Mouse (Mus musculus) activated CD4-positive, CD25-positive, alpha-beta regulatory T cell, adult 4 months (primary cell): ENCODE results near the gene Gad1. TPM values are rescaled to one million over a fixed set of nuclear protein-coding genes. Genes with fewer than 3 reads are reported as not detected.

Experiments
- ATAC-seq: one replicate; pipeline ENCODE4 v1.8.0; 2017
- polyA plus RNA-seq, 2 experiments: library from polyadenylated mRNA; unstranded; fragments of 100-300 nt; shearing (Covaris generic); gene quantifications; one replicate each; pipeline ENCODE4 v1.2.1; 2017

Gene Gad1
- polyA plus RNA-seq, 2 experiments from 2014 or later, result 0.21 TPM; not detected in 1

GRCm38 (mm10) chr2:70565651-70566602 is 13.1 kb downstream of the Gad1 start:
- no peak for ATAC-seq

GRCm38 (mm10) chr2:70566603-70566981 is 13.7 kb downstream of the Gad1 start:
- ATAC-seq, result no peak

- no peak for ATAC-seq
Observed at GRCm38 (mm10) chr2:70567071-70567681, 14.3 kb downstream of the Gad1 start.

- no peak for ATAC-seq
Observed at GRCm38 (mm10) chr2:70567682-70568077, 14.8 kb downstream of the Gad1 start.

GRCm38 (mm10) chr2:70568198-70568941 is 15.5 kb downstream of the Gad1 start:
- no peak for ATAC-seq

DNA sequence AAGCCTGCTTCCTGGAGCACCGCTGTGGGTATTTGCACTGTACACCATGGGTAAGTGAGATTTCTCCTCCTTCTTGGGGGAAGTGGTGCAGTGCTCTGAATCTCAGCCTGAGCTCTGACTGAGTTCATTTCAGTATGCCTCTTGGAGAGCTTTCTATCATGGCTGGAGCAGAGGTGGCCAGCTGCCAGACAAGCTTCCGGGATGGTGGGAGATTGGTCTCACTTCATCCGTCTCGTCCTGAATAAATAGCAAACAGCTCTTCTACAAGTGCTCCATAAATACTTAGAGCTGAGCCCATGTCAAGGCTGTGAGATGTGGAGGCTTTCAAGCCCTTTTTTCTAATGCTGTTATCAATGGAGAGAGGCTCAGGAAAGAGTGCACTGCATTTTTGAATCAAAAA is 18.8 kb downstream of the Gad1 start:
- ATAC-seq, result no peak

DNA sequence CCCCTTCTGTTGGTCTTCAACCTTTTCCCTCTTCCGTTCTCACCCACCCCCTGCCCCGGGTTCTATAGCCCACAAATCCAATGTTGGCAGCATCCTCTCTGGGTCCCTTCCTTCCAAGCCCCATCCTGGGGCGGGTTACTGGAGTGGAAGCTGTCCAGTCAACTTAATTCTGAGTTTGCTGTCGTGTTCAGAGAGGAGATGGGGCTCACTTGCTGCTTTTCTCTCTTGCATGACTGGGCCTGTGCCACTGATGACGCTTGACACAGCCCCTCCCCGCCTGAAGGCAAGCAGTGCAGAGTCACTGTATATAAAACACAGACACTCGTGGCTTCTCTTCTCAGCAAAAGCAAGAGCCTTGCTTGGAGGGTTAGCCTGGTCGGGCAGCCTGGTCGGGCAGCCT is 19.4 kb downstream of the Gad1 start:
- no peak for ATAC-seq

GRCm38 (mm10) chr2:70573544-70574210 is 20.8 kb downstream of the Gad1 start:
- no peak for ATAC-seq

- ATAC-seq, result no peak
Observed at GRCm38 (mm10) chr2:70588200-70588599, 35.3 kb downstream of the Gad1 start.

- ATAC-seq, result no peak
Observed at GRCm38 (mm10) chr2:70592432-70592831, 39.6 kb downstream of the Gad1 start.

- ATAC-seq, result no peak
Observed at GRCm38 (mm10) chr2:70593670-70594069, 40.8 kb downstream of the Gad1 start.

- ATAC-seq, result no peak
Observed at GRCm38 (mm10) chr2:70595896-70596295, 43.0 kb downstream of the Gad1 start.

DNA sequence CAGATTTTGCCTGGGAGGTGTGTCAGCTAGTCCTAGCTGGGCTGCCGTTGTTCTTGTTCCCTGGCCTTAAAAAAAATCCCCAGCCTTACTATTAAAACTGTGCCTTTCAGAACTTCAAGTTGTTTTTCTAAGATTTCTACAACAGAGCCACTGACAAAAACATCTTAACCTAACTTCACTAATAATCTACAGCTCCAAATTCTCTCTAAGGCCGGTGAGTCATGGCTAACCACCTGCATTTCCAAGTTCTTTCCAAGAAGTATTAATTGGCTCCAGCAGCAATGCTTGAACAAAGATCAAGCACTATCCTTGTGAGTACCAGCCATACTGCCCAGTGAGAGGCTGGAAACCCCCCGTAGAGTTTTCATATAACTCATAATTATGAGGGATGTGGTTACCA is 56.9 kb downstream of the Gad1 start:
- ATAC-seq, result no peak

DNA sequence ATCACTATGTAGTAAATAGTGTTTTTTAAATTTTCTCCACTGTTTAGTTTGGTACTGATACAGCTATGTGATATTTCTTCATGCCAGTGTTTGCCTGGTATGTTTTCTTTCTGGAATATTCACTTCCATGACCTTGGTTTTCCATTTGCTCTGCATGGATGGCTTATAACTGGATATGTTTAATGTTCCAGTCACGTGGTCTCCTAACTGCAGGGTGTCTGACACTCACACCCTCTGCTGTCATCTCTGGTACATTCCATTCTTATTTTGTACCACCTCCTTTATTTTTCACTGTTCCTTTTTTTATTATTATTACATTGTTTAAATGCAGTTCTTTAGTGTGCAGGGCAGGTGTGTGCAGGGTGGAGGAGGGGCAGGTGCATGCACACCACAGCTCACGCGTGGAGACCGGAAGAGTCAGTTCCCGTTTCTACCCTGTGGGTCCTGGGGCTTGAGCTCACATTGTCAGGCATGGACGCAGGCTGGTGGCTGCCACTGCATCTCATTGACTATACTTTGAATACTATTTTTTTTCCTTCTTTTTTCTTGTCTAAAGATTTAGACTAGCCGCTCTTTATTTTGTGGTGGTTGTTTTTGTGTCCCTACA is 62.0 kb downstream of the Gad1 start:
- no peak for ATAC-seq

- ATAC-seq, result no peak
Observed at GRCm38 (mm10) chr2:70616076-70616475, 63.2 kb downstream of the Gad1 start.

GRCm38 (mm10) chr2:70616617-70617016 is 63.7 kb downstream of the Gad1 start:
- no peak for ATAC-seq

- ATAC-seq, result no peak
Observed at GRCm38 (mm10) chr2:70619232-70619835, 66.5 kb downstream of the Gad1 start.

GRCm38 (mm10) chr2:70620225-70620624 is 67.4 kb downstream of the Gad1 start:
- ATAC-seq, result no peak

DNA sequence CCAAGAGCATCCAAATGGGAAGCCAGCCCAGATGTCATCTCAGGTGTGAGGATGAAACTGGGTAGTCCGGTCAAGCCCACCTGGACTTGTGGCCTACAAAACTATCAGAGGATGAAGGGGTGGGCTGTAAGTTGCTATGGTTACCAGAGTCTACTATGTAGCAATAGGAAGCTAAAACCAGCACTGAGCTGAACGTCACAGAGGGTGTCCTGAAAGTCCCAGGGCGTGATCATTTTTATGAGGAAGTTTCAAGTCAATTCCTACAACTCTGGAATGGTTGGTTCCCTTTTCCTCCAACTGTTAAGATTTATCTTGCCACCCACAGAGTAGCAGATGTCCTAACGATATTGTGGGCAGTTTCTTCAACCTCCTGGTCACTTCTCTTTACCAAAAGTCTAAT is 69.4 kb downstream of the Gad1 start:
- ATAC-seq, result no peak

GRCm38 (mm10) chr2:70625761-70626160 is 72.9 kb downstream of the Gad1 start:
- no peak for ATAC-seq

DNA sequence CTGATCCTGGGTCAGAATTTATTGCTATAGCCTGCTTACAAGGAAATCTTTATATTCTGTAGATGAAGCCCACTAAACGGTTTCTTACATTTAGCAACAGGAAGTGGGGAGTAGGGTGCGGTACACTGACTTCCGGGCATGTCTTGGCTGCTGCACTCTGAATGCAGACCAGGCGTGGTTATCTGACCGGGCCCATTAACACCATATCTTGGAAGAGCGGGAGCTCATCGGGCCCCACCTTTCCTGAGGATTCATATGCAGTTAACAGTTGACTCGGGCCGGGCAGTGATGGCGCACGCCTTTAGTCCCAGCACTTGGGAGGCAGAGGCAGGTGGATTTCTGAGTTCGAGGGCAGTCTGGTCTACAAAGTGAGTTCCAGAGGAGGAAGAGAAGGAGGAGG is 75.5 kb downstream of the Gad1 start:
- ATAC-seq, result no peak

GRCm38 (mm10) chr2:70629339-70629761 is 76.5 kb downstream of the Gad1 start:
- ATAC-seq, result no peak
